Mouse (Mus musculus): ENCODE measurements around the gene Zyx. TPM values are rescaled to one million over a fixed set of nuclear protein-coding genes. Genes with fewer than 3 reads are reported as not detected.
A peak's percentile ranks its signal among the peaks of the same experiment; 100 is the strongest.

The Zyx gene
- total RNA-seq, 2 experiments from 2014 or later = 47.6 to 47.8 TPM

- intact Hi-C loops (cut with DNase I) = no loop called here
- peak overlapping the region; percentile 95 for H3K4me3 ChIP-seq
- no peak for TF ChIP-seq CTCF (IDR thresholded peaks at IDR 0.05)
- peak in 1 of 2 experiments; percentile 12 for DNase-seq (ENCODE audit: extremely low spot score in 1 of 2, low spot score in 2 of 2)
- peak overlapping the region; percentile 98 for H3K27ac ChIP-seq
Measured at GRCm38 (mm10) chr6:42350968-42351775, 1.7 kb downstream of the Zyx start.

DNA sequence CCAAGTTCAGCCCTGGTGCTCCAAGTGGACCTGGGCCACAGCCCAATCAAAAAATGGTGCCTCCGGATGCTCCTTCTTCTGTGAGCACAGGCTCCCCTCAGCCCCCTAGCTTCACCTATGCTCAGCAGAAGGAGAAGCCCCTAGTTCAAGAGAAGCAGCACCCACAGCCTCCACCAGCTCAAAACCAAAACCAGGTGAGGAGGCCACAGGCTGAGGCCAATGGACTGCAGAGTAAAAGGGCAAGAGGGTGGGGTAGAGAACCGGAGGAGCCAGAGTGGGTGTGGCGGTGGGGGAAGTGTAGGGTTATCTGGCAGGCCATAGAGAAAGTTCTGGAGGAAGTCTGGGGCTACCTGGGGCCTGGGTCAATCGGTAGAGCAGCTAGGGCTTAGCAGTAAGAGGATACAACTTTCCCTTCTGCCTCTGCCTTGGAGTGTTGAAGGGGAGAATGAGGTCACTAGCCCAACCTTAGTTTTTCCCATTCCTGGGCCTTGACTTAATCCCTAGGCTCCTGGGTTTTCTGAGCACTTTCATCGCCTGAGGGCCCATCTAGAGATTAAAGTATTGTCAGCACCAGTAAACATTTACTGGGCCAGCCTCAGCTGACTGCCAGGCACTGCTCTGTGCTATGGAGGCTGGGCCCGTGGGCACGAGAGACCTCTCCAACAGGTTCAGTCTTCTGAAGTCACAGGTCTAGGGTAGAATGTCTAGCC is 2.5 kb downstream of the Zyx start:
- no peak overlapping the region for H3K27ac ChIP-seq
- TF ChIP-seq CTCF (IDR thresholded peaks at IDR 0.05) = no peak
- no peak overlapping the region for H3K4me3 ChIP-seq
- intact Hi-C loops (cut with DNase I) = no loop called here
- no peak for DNase-seq (ENCODE audit: extremely low spot score in 1 of 2, low spot score in 2 of 2)

DNA sequence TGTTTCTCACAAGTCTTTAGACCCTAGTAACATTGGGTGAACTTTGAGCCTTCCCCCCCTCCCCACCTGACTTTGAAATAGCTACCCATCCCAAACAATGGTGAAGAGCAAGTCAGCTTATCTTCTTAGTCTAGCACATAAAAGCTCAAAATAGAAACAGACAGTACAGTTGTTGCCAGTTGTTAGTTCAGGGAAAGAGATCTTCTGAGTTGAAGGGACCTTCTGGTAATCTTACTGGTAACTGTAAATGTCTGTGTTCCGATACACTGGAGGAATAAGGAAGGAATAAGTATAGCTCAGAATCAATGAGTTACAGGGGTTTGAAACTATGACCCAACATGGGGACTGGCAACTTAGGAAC is 3.0 kb downstream of the Zyx start:
- DNase-seq (ENCODE audit: extremely low spot score in 1 of 2, low spot score in 2 of 2) = no peak
- no peak overlapping the region for H3K27ac ChIP-seq
- no peak for TF ChIP-seq CTCF (IDR thresholded peaks at IDR 0.05)
- intact Hi-C loops (cut with DNase I) = no loop called here
- H3K4me3 ChIP-seq = no peak overlapping the region

- no peak for DNase-seq (ENCODE audit: extremely low spot score in 1 of 2, low spot score in 2 of 2)
- intact Hi-C loops (cut with DNase I) = no loop called here
- no peak for TF ChIP-seq CTCF (IDR thresholded peaks at IDR 0.05)
- Histone ChIP-seq H3K27ac (no peak overlapping the region), H3K4me3 (no peak overlapping the region)
Measured at GRCm38 (mm10) chr6:42353180-42353579, 3.8 kb downstream of the Zyx start.

- TF ChIP-seq CTCF (IDR thresholded peaks at IDR 0.05) = no peak
- intact Hi-C loops (cut with DNase I) = no loop called here
- Histone ChIP-seq H3K27ac (0 out of 2 replicates have a peak overlapping the region, but pooled peaks have one; percentile 17), H3K4me3 (no peak overlapping the region)
- DNase-seq (ENCODE audit: extremely low spot score in 1 of 2, low spot score in 2 of 2) = peak in 1 of 2 experiments; percentile 22
Measured at GRCm38 (mm10) chr6:42354076-42355019, 4.9 kb downstream of the Zyx start.

GRCm38 (mm10) chr6:42355366-42355765 is 5.9 kb downstream of the Zyx start:
- H3K27ac ChIP-seq = no peak overlapping the region
- no peak overlapping the region for H3K4me3 ChIP-seq
- intact Hi-C loops (cut with DNase I) = no loop called here
- TF ChIP-seq CTCF (IDR thresholded peaks at IDR 0.05) = no peak
- no peak for DNase-seq (ENCODE audit: extremely low spot score in 1 of 2, low spot score in 2 of 2)

GRCm38 (mm10) chr6:42355794-42356600 is 6.6 kb downstream of the Zyx start:
- no peak for DNase-seq (ENCODE audit: extremely low spot score in 1 of 2, low spot score in 2 of 2)
- intact Hi-C loops (cut with DNase I) = no loop called here
- Histone ChIP-seq H3K4me3 (no peak overlapping the region), H3K27ac (no peak overlapping the region)
- no peak for TF ChIP-seq CTCF (IDR thresholded peaks at IDR 0.05)

GRCm38 (mm10) chr6:42356913-42357312 is 7.5 kb downstream of the Zyx start:
- Histone ChIP-seq H3K4me3 (no peak overlapping the region), H3K27ac (no peak overlapping the region)
- intact Hi-C loops (cut with DNase I) = no loop called here
- no peak for DNase-seq (ENCODE audit: extremely low spot score in 1 of 2, low spot score in 2 of 2)
- TF ChIP-seq CTCF (IDR thresholded peaks at IDR 0.05) = no peak

DNA sequence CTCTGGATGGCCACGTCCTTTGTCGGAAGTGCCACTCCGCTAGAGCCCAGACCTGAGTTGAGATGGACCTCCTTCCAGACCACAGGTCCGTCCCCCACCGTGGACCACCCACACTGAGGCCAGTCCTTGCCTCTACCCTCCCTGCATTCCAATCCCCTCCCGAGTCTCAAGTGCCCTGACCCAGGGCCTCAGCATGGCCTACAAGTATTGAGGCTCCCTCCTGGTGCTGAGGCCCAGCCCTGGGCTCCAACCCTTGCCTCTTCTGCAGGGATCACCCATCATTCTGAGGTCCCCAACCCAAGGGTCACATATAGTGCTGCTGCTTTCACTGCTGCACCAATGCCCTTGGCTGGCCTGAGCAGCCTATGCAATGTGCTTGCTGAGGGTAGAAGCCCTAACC is 8.5 kb downstream of the Zyx start:
- DNase-seq (ENCODE audit: extremely low spot score in 1 of 2, low spot score in 2 of 2) = no peak
- intact Hi-C loops (cut with DNase I) = no loop called here
- no peak for TF ChIP-seq CTCF (IDR thresholded peaks at IDR 0.05)
- H3K27ac ChIP-seq = no peak overlapping the region
- no peak overlapping the region for H3K4me3 ChIP-seq

- Histone ChIP-seq H3K27ac (no peak overlapping the region), H3K4me3 (no peak overlapping the region)
- TF ChIP-seq CTCF (IDR thresholded peaks at IDR 0.05) = no peak
- intact Hi-C loops (cut with DNase I) = no loop called here
- no peak for DNase-seq (ENCODE audit: extremely low spot score in 1 of 2, low spot score in 2 of 2)
Measured at GRCm38 (mm10) chr6:42358901-42359300, 9.5 kb downstream of the Zyx start.

Data from left cerebral cortex, adult 2 months (tissue).